Mouse (Mus musculus) heart, adult 18-20 months (tissue): Measurements from ENCODE around the gene Acbd7. TPM values are rescaled to one million over a fixed set of nuclear protein-coding genes. Genes with fewer than 3 reads are reported as not detected.

Source experiments
- DNase-seq, 2 experiments: peaks; one replicate each; pipeline ENCODE4 v3.0.0; 2021 to 2022; ENCODE audit warnings: mixed read lengths in 1 of 2
- total RNA-seq, 2 experiments: library from RNA; stranded (reverse); gene quantifications; 2 replicates each; pipeline ENCODE4 v1.2.3; 2021

Gene Acbd7
- total RNA-seq, 2 experiments from 2014 or later: 1.4 to 1.8 TPM

- no peak for DNase-seq
These were observed 51.3 kb downstream of the Acbd7 start for GRCm38 (mm10) chr2:3387105-3387860.

Other genes starting within 250 kb of the Acbd7 start
- 10 to 100 TPM; 12.0 to 13.2 TPM for gene Fam171a1, start 221.9 kb upstream of the Acbd7 start, total RNA-seq
- gene Nmt2, start 52.0 kb upstream of the Acbd7 start, total RNA-seq: 1 to 10 TPM; 8.5 to 9.1 TPM
- 1 to 10 TPM; 5.0 to 5.5 TPM for gene Rpp38, start 3.5 kb upstream of the Acbd7 start, total RNA-seq
- gene Olah, start 61.0 kb downstream of the Acbd7 start, total RNA-seq: not detected
- 1 to 10 TPM; 2.3 to 2.5 TPM for gene Meig1, start 86.5 kb downstream of the Acbd7 start, total RNA-seq
- gene Dclre1c, start 88.0 kb downstream of the Acbd7 start, total RNA-seq: 1 to 10 TPM; 2.4 to 4.0 TPM
- gene Suv39h2, start 138.9 kb downstream of the Acbd7 start, total RNA-seq: under 1 TPM; 0.62 to 0.72 TPM
- 1 to 10 TPM in 1 of 2 experiments, under 1 TPM in 1; 0.99 to 1.4 TPM for gene Gm45902, start 176.6 kb downstream of the Acbd7 start, total RNA-seq
- gene Hspa14, start 176.6 kb downstream of the Acbd7 start, total RNA-seq: 10 to 100 TPM; 23.0 to 23.9 TPM
- 10 to 100 TPM; 30.3 to 34.8 TPM for gene Cdnf, start 176.9 kb downstream of the Acbd7 start, total RNA-seq
- 10 to 100 TPM in 1 of 2 experiments, 1 to 10 TPM in 1; 5.5 to 11.9 TPM for gene Fam107b, start 234.3 kb downstream of the Acbd7 start, total RNA-seq